Mouse (Mus musculus): Measurements from ENCODE around the gene Dpm2.

DNA sequence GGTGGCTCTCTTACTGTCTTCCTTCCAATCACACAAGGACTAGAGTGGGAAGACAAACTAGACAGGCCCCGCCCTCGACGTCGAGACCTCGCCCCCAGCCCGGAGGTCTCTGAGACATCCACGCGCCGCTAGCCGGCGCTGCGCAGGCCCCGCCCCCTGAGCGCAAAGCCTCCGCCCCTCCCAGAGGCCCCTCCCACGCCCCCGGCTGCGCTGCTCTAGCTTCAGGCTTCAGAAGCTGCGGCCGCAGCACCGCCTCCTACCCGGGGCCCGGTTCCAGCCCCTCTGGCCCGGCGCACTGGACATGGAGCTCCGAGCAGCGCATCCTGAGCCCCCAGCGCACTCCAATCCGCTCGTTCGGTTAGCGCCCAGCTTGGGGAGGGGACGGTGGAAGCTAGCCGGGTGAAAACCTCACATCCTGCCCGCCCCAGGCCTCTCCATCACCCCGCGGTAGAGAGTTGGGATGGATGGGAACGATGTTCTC, 16.3 kb downstream of the Dpm2 start, which contains the start of gene St6galnac4:
- TF ChIP-seq CTCF (IDR thresholded peaks at IDR 0.05; ENCODE audit: low read depth, low read length) (peak; percentile 18), POLR2A (IDR thresholded peaks at IDR 0.05; ENCODE audit: insufficient read depth, low read length) (no peak), EP300 (IDR thresholded peaks at IDR 0.05; ENCODE audit: insufficient read depth, low read depth, low read length) (no peak)

Measured in ES-Bruce4 (cell line).